Mouse (Mus musculus) erythroblast, embryonic 14.5 days (primary cell): ENCODE results near the gene Tssk4. TPM values are rescaled to one million over a fixed set of nuclear protein-coding genes. Genes with fewer than 3 reads are reported as not detected.

Experiments used
- H3K27me3 ChIP-seq: 2 replicates; pipeline ENCODE4 v1.6.1; 2012; ENCODE audit warnings: inconsistent platforms; ENCODE audit not compliant: control insufficient read depth
- H3K36me3 ChIP-seq: 2 replicates; pipeline ENCODE4 v1.6.1; 2012; ENCODE audit warnings: mild to moderate bottlenecking, inconsistent platforms; ENCODE audit not compliant: control insufficient read depth
- H3K4me1 ChIP-seq: 2 replicates; pipeline ENCODE4 v1.6.1; 2012; ENCODE audit warnings: inconsistent platforms; ENCODE audit not compliant: control insufficient read depth
- H3K4me3 ChIP-seq: replicated peaks from 2 replicates; pipeline ENCODE3; 2012; ENCODE audit warnings: moderate library complexity, mild to moderate bottlenecking, inconsistent platforms
- H3K9me3 ChIP-seq: 2 replicates; pipeline ENCODE4 v1.6.1; 2012; ENCODE audit warnings: low read length, inconsistent platforms, mixed read lengths; ENCODE audit not compliant: control insufficient read depth
- GATA1 ChIP-seq: IDR thresholded peaks from 2 replicates; pipeline ENCODE4 v1.6.1; 2012; ENCODE audit warnings: low read length, inconsistent platforms, mixed read lengths
- TAL1 ChIP-seq: IDR thresholded peaks from 3 replicates; pipeline ENCODE4 v1.6.1; 2012; ENCODE audit warnings: low read length, inconsistent platforms, mixed read lengths
- polyA plus RNA-seq: library from polyadenylated mRNA; stranded (reverse); fragments of >175 nt; gene quantifications from 2 replicates; pipeline ENCODE4 v1.2.3, GENCODE M21; 2012

Tssk4 gene
- polyA plus RNA-seq, 1 experiment: 0.05 TPM

DNA sequence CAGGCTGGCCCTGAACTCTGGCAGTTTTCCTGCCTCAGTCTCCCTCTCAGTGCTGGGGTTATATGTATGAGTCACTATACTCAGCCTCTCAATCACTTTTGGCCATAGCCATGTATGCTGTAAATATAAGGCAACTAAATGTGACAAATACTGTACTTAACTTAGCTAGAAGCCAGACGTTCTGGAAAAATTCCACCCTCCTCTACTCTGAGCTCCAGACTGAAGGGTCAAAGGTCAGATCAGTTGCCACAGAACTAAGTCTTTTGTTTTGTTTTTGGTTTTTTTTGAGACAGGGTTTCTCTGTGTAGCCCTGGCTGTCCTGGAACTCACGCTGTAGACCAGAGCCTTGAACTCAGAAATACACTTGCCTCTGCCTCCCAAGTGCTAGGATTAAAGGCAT, 34.1 kb upstream of the Tssk4 start:
- peaks cover 3% of the 10 kb centered on the region for H3K36me3 ChIP-seq
- no peak overlapping the region for H3K4me3 ChIP-seq
- TF ChIP-seq TAL1 (no peak), GATA1 (no peak)
- H3K4me1 ChIP-seq: peaks cover 64% of the 10 kb centered on the region
- H3K27me3 ChIP-seq: no peaks in the 10 kb centered on the region
- no peaks in the 10 kb centered on the region for H3K9me3 ChIP-seq

DNA sequence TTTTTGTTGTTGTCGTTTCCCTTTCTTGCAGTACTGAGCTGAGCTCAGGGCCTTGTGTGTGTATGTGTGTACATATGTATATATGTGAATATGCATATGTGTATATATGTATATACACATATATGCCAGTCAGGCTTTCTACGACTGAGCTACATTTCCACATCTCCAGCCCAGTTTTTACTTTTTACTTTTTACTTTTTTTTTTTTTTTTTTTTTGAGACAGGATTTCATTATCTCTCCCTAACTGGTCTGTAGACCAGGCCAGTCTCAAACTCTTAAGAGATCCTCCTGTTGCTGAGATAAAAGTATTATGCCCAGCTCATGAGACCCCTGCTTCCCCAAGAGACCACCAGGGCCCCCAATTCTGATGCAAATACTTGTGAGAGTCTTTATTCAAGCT, 33.1 kb upstream of the Tssk4 start:
- H3K4me1 ChIP-seq: peaks cover 66% of the 10 kb centered on the region
- H3K36me3 ChIP-seq: no peaks in the 10 kb centered on the region
- H3K4me3 ChIP-seq: no peak overlapping the region
- H3K9me3 ChIP-seq: no peaks in the 10 kb centered on the region
- TF ChIP-seq TAL1 (no peak), GATA1 (no peak)
- H3K27me3 ChIP-seq: no peaks in the 10 kb centered on the region

- Histone ChIP-seq H3K9me3 (no peaks in the 10 kb centered on the region), H3K36me3 (no peaks in the 10 kb centered on the region; the same call in 1 of the 2 replicates), H3K4me1 (peaks cover 71% of the 10 kb centered on the region), H3K4me3 (peak within 1 kb of the TSS; percentile 23), H3K27me3 (no peaks in the 10 kb centered on the region)
- TF ChIP-seq TAL1 (no peak), GATA1 (no peak)
These were observed 32.2 kb upstream of the Tssk4 start, which contains the start of gene Rec8 for GRCm38 (mm10) chr14:55617822-55618221. Gene Rec8 (plus strand): TSS chr14:55618037.

DNA sequence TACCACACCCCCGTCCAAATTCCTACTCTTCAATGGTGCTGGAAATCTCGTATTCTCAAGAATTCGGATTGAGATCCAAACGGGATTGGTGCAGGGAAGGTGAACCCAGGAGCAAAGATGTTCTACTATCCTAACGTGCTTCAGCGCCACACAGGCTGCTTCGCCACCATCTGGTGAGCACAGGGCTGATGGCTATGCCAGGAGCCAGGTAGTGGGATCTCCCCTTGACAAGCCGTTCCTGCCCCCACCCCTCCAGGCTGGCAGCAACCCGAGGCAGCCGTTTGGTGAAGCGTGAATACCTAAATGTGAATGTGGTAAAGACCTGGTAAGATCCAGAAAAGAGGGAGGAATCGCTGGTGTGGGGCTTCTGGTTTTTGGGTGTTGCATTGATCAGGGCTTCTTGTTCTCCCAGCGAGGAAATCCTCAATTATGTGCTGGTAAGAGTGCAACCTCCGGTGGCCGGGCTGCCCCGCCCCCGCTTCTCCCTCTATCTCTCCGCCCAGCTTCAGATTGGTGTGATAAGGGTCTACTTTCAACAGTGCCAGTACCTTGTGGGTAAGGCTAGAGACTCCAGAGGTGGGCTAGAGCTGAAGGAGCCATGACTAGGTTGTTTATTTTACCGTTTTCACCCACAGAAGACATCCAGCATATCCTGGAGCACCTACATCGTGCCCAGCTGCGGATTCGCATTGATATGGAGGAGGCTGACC, 31.3 kb upstream of the Tssk4 start:
- Histone ChIP-seq H3K36me3 (peaks cover 2% of the 10 kb centered on the region), H3K27me3 (no peaks in the 10 kb centered on the region), H3K9me3 (no peaks in the 10 kb centered on the region), H3K4me3 (peak overlapping the region; percentile 23), H3K4me1 (peaks cover 64% of the 10 kb centered on the region)
- TF ChIP-seq GATA1 (peak; percentile 69), TAL1 (no peak)

- TF ChIP-seq GATA1: no peak
- no peak for TF ChIP-seq TAL1
- Histone ChIP-seq H3K36me3 (peaks cover 94% of the 10 kb centered on the region), H3K9me3 (no peaks in the 10 kb centered on the region), H3K4me1 (peaks cover 26% of the 10 kb centered on the region), H3K4me3 (no peak overlapping the region), H3K27me3 (no peaks in the 10 kb centered on the region)
These were observed 21.7 kb upstream of the Tssk4 start for GRCm38 (mm10) chr14:55628077-55628827.

- Histone ChIP-seq H3K4me1 (peaks cover 29% of the 10 kb centered on the region), H3K27me3 (no peaks in the 10 kb centered on the region), H3K36me3 (peaks cover 100% of the 10 kb centered on the region), H3K9me3 (no peaks in the 10 kb centered on the region), H3K4me3 (no peak overlapping the region)
- no peak for TF ChIP-seq TAL1
- no peak for TF ChIP-seq GATA1
These were observed 20.7 kb upstream of the Tssk4 start for GRCm38 (mm10) chr14:55629312-55629711.

DNA sequence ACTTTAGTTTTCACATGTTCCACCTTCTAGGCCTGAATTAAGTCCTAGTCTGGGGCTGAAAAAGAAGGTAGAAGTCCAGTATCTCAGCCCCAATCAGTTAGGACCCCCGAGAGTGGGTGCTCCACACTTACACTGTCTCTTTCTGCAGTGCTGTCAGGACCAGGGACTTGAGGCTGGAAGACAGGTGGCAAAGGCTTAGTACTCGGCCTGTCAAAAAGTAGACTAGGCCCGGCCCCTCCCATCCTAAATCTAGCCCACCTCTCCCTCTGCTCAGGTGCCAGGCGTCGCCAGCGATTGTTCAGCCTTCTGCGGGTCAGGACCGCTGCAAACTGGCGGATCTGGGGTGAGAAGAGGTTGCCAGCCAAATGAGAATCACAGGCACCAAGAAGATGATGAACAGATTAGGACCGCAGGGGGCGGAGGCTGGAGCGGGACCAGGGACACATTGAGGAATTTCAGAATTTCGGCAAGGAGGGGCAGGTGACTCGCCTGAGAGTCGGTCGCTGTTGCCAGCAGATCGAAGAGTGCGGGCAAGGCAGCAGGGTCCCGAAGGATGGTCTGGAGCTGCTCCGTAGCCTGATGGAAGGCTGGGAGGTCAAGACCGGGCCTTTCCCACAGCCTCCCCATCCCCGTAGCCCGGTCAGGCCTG, 15.0 kb upstream of the Tssk4 start:
- TF ChIP-seq GATA1 (no peak), TAL1 (no peak)
- Histone ChIP-seq H3K27me3 (no peaks in the 10 kb centered on the region), H3K9me3 (no peaks in the 10 kb centered on the region), H3K36me3 (peaks cover 96% of the 10 kb centered on the region), H3K4me3 (peak overlapping the region; percentile 71), H3K4me1 (peaks cover 38% of the 10 kb centered on the region)

DNA sequence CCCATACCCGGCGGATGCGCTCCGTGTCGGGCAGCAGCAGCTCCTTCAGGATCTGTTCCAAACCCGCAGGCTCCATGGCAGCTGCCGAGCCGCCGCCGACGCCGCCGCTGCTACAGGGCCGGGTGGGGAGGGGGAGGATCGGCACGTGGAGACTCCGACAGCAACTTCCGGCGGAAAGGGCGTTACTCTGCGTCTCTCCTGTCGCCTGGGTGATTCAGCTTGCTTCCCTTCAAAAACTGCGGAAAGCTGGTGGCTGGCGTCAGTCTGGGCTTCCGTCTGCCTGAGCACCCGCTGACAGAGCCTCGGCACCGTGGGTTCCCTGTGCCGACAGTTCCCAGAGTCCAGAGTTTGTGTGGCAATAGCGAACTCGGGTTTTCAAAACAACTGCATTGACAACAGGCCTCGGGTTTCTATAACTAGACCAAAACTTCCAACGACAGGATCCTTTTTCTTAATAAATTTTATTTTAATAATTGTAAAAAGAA, 14.4 kb upstream of the Tssk4 start, which contains the start of gene Ipo4:
Gene Ipo4, minus strand, starts transcription at position 435 of the 485 bp plus-strand sequence.
- H3K4me1 ChIP-seq: peaks cover 39% of the 10 kb centered on the region
- peaks cover 96% of the 10 kb centered on the region for H3K36me3 ChIP-seq
- H3K27me3 ChIP-seq: no peaks in the 10 kb centered on the region
- TF ChIP-seq TAL1: no peak
- no peak for TF ChIP-seq GATA1
- no peaks in the 10 kb centered on the region for H3K9me3 ChIP-seq
- peak within 1 kb of the TSS; percentile 71 for H3K4me3 ChIP-seq

DNA sequence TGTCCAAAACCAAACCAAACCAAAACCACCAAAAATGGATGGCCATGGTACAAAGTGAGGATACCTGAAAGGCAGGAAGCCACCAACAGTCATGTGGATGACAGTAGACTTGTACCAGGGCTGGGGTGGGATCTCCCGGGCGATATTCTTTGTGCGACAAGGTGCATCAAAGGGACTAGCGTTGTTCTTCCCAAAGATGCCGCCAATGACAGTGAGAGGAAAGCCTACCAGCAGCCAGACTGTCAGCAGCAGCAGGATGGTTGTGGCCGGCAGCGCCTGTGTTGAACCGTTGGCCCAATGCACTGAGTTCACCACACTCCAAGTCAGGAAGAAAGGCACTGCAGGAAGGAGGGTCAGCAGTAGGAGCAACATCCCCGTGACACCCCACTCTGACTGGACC, 12.2 kb upstream of the Tssk4 start, which contains the start of gene Gm49378:
Gene Gm49378, minus strand, starts transcription at position 101 of the 400 bp plus-strand sequence.
- TF ChIP-seq TAL1: no peak
- no peak for TF ChIP-seq GATA1
- no peaks in the 10 kb centered on the region for H3K9me3 ChIP-seq
- peaks cover 90% of the 10 kb centered on the region for H3K36me3 ChIP-seq
- no peak within 1 kb of the TSS for H3K4me3 ChIP-seq
- H3K4me1 ChIP-seq: peaks cover 60% of the 10 kb centered on the region
- H3K27me3 ChIP-seq: no peaks in the 10 kb centered on the region
